Mouse (Mus musculus): ENCODE measurements around the gene Srrm4. TPM values are rescaled to one million over a fixed set of nuclear protein-coding genes. Genes with fewer than 3 reads are reported as not detected.

Srrm4 gene
- polyA plus RNA-seq, 1 experiment from 2014 or later, result 0.58 TPM

GRCm38 (mm10) chr5:116498880-116499640, 92.6 kb downstream of the Srrm4 start:
- no peaks in the 10 kb centered on the region for H3K4me1 ChIP-seq (replicated peaks; ENCODE audit: control insufficient read depth, insufficient read depth, low read length)
- no peak for ATAC-seq (ENCODE audit: low read depth)
- 58% methylated on average over 19 of the region's 19 CpGs for WGBS
- H3K9ac ChIP-seq (ENCODE audit: low read length), result no peak overlapping the region
- no peak overlapping the region for H3K27ac ChIP-seq (ENCODE audit: low read length)
- no peak overlapping the region for H3K4me3 ChIP-seq (ENCODE audit: low read length)
- no peaks in the 10 kb centered on the region for H3K9me3 ChIP-seq (ENCODE audit: control insufficient read depth, low read length)
- no peak overlapping the region for H3K4me2 ChIP-seq (ENCODE audit: low read depth, low read length)
- H3K36me3 ChIP-seq (ENCODE audit: control insufficient read depth, insufficient read depth, low read length), result no peaks in the 10 kb centered on the region
- H3K27me3 ChIP-seq (ENCODE audit: control insufficient read depth, insufficient read depth, low read depth, low read length), result no peaks in the 10 kb centered on the region

GRCm38 (mm10) chr5:116497866-116498265, 93.8 kb downstream of the Srrm4 start:
- no peaks in the 10 kb centered on the region for H3K9me3 ChIP-seq (ENCODE audit: control insufficient read depth, low read length)
- no peak overlapping the region for H3K9ac ChIP-seq (ENCODE audit: low read length)
- no peak for ATAC-seq (ENCODE audit: low read depth)
- WGBS, result 75% methylated on average over 5 of the region's 5 CpGs
- no peak overlapping the region for H3K27ac ChIP-seq (ENCODE audit: low read length)
- H3K27me3 ChIP-seq (ENCODE audit: control insufficient read depth, insufficient read depth, low read depth, low read length), result no peaks in the 10 kb centered on the region
- H3K36me3 ChIP-seq (ENCODE audit: control insufficient read depth, insufficient read depth, low read length), result no peaks in the 10 kb centered on the region
- H3K4me3 ChIP-seq (ENCODE audit: low read length), result no peak overlapping the region
- H3K4me2 ChIP-seq (ENCODE audit: low read depth, low read length), result no peak overlapping the region
- H3K4me1 ChIP-seq (replicated peaks; ENCODE audit: control insufficient read depth, insufficient read depth, low read length), result no peaks in the 10 kb centered on the region

GRCm38 (mm10) chr5:116497205-116497604, 94.4 kb downstream of the Srrm4 start:
- Histone ChIP-seq H3K27ac (ENCODE audit: low read length) (no peak overlapping the region), H3K4me1 (replicated peaks; ENCODE audit: control insufficient read depth, insufficient read depth, low read length) (no peaks in the 10 kb centered on the region), H3K9me3 (ENCODE audit: control insufficient read depth, low read length) (no peaks in the 10 kb centered on the region), H3K27me3 (ENCODE audit: control insufficient read depth, insufficient read depth, low read depth, low read length) (no peaks in the 10 kb centered on the region), H3K4me3 (ENCODE audit: low read length) (no peak overlapping the region), H3K4me2 (ENCODE audit: low read depth, low read length) (no peak overlapping the region), H3K9ac (ENCODE audit: low read length) (no peak overlapping the region), H3K36me3 (ENCODE audit: control insufficient read depth, insufficient read depth, low read length) (no peaks in the 10 kb centered on the region)
- ATAC-seq (ENCODE audit: low read depth), result no peak
- 23% methylated on average over 7 of the region's 7 CpGs for WGBS

- ATAC-seq (ENCODE audit: low read depth), result no peak
- Histone ChIP-seq H3K4me3 (ENCODE audit: low read length) (no peak overlapping the region), H3K27me3 (ENCODE audit: control insufficient read depth, insufficient read depth, low read depth, low read length) (no peaks in the 10 kb centered on the region), H3K27ac (ENCODE audit: low read length) (no peak overlapping the region), H3K4me2 (ENCODE audit: low read depth, low read length) (no peak overlapping the region), H3K4me1 (replicated peaks; ENCODE audit: control insufficient read depth, insufficient read depth, low read length) (no peaks in the 10 kb centered on the region), H3K9ac (ENCODE audit: low read length) (no peak overlapping the region), H3K36me3 (ENCODE audit: control insufficient read depth, insufficient read depth, low read length) (no peaks in the 10 kb centered on the region), H3K9me3 (ENCODE audit: control insufficient read depth, low read length) (no peaks in the 10 kb centered on the region)
- WGBS, result 73% methylated on average over 2 of the region's 2 CpGs
These were observed 94.9 kb downstream of the Srrm4 start for GRCm38 (mm10) chr5:116496717-116497116.

GRCm38 (mm10) chr5:116495466-116495865, 96.2 kb downstream of the Srrm4 start:
- WGBS, result 50% methylated on average over 9 of the region's 9 CpGs
- Histone ChIP-seq H3K27me3 (ENCODE audit: control insufficient read depth, insufficient read depth, low read depth, low read length) (no peaks in the 10 kb centered on the region), H3K4me1 (replicated peaks; ENCODE audit: control insufficient read depth, insufficient read depth, low read length) (no peaks in the 10 kb centered on the region), H3K9ac (ENCODE audit: low read length) (no peak overlapping the region), H3K9me3 (ENCODE audit: control insufficient read depth, low read length) (no peaks in the 10 kb centered on the region), H3K36me3 (ENCODE audit: control insufficient read depth, insufficient read depth, low read length) (no peaks in the 10 kb centered on the region), H3K4me2 (ENCODE audit: low read depth, low read length) (no peak overlapping the region), H3K4me3 (ENCODE audit: low read length) (no peak overlapping the region), H3K27ac (ENCODE audit: low read length) (no peak overlapping the region)
- no peak for ATAC-seq (ENCODE audit: low read depth)

GRCm38 (mm10) chr5:116494377-116494776, 97.2 kb downstream of the Srrm4 start:
- ATAC-seq (ENCODE audit: low read depth), result no peak
- no peaks in the 10 kb centered on the region for H3K36me3 ChIP-seq (ENCODE audit: control insufficient read depth, insufficient read depth, low read length)
- 39% methylated on average over 7 of the region's 7 CpGs for WGBS

GRCm38 (mm10) chr5:116492726-116493125, 98.9 kb downstream of the Srrm4 start:
- Histone ChIP-seq H3K4me1 (replicated peaks; ENCODE audit: control insufficient read depth, insufficient read depth, low read length) (no peaks in the 10 kb centered on the region), H3K9me3 (ENCODE audit: control insufficient read depth, low read length) (no peaks in the 10 kb centered on the region), H3K36me3 (ENCODE audit: control insufficient read depth, insufficient read depth, low read length) (no peaks in the 10 kb centered on the region), H3K27ac (ENCODE audit: low read length) (no peak overlapping the region), H3K4me2 (ENCODE audit: low read depth, low read length) (no peak overlapping the region), H3K27me3 (ENCODE audit: control insufficient read depth, insufficient read depth, low read depth, low read length) (no peaks in the 10 kb centered on the region), H3K9ac (ENCODE audit: low read length) (no peak overlapping the region), H3K4me3 (ENCODE audit: low read length) (no peak overlapping the region)
- WGBS, result 65% methylated on average over 3 of the region's 3 CpGs
- no peak for ATAC-seq (ENCODE audit: low read depth)

More at GRCm38 (mm10) chr5:116494377-116494776, 97.2 kb downstream of the Srrm4 start:
- H3K4me1 ChIP-seq (replicated peaks; ENCODE audit: control insufficient read depth, insufficient read depth, low read length), result no peaks in the 10 kb centered on the region
- H3K27me3 ChIP-seq (ENCODE audit: control insufficient read depth, insufficient read depth, low read depth, low read length), result no peaks in the 10 kb centered on the region
- no peak overlapping the region for H3K4me3 ChIP-seq (ENCODE audit: low read length)
- H3K9me3 ChIP-seq (ENCODE audit: control insufficient read depth, low read length), result no peaks in the 10 kb centered on the region
- no peak overlapping the region for H3K4me2 ChIP-seq (ENCODE audit: low read depth, low read length)
- H3K9ac ChIP-seq (ENCODE audit: low read length), result no peak overlapping the region
- no peak overlapping the region for H3K27ac ChIP-seq (ENCODE audit: low read length)

GRCm38 (mm10) chr5:116491794-116492420, 99.7 kb downstream of the Srrm4 start:
- no peak for ATAC-seq (ENCODE audit: low read depth)
- H3K27me3 ChIP-seq (ENCODE audit: control insufficient read depth, insufficient read depth, low read depth, low read length), result no peaks in the 10 kb centered on the region
- no peak overlapping the region for H3K9ac ChIP-seq (ENCODE audit: low read length)
- 47% methylated on average over 12 of the region's 12 CpGs for WGBS
- no peak overlapping the region for H3K4me2 ChIP-seq (ENCODE audit: low read depth, low read length)
- no peaks in the 10 kb centered on the region for H3K36me3 ChIP-seq (ENCODE audit: control insufficient read depth, insufficient read depth, low read length)
- H3K9me3 ChIP-seq (ENCODE audit: control insufficient read depth, low read length), result no peaks in the 10 kb centered on the region
- no peak overlapping the region for H3K4me3 ChIP-seq (ENCODE audit: low read length)
- H3K4me1 ChIP-seq (replicated peaks; ENCODE audit: control insufficient read depth, insufficient read depth, low read length), result no peaks in the 10 kb centered on the region
- H3K27ac ChIP-seq (ENCODE audit: low read length), result no peak overlapping the region

GRCm38 (mm10) chr5:116490826-116491225, 100.8 kb downstream of the Srrm4 start:
- WGBS, result 59% methylated on average over 5 of the region's 5 CpGs
- Histone ChIP-seq H3K4me1 (replicated peaks; ENCODE audit: control insufficient read depth, insufficient read depth, low read length) (no peaks in the 10 kb centered on the region), H3K9ac (ENCODE audit: low read length) (no peak overlapping the region), H3K27ac (ENCODE audit: low read length) (no peak overlapping the region), H3K4me2 (ENCODE audit: low read depth, low read length) (no peak overlapping the region), H3K4me3 (ENCODE audit: low read length) (no peak overlapping the region), H3K27me3 (ENCODE audit: control insufficient read depth, insufficient read depth, low read depth, low read length) (no peaks in the 10 kb centered on the region), H3K9me3 (ENCODE audit: control insufficient read depth, low read length) (no peaks in the 10 kb centered on the region), H3K36me3 (ENCODE audit: control insufficient read depth, insufficient read depth, low read length) (no peaks in the 10 kb centered on the region)
- ATAC-seq (ENCODE audit: low read depth), result no peak

Measured in lung, embryonic 16.5 days (tissue).